Comparison of ENCODE assay signal across 17 mouse cellular contexts in the genomic region with DNA sequence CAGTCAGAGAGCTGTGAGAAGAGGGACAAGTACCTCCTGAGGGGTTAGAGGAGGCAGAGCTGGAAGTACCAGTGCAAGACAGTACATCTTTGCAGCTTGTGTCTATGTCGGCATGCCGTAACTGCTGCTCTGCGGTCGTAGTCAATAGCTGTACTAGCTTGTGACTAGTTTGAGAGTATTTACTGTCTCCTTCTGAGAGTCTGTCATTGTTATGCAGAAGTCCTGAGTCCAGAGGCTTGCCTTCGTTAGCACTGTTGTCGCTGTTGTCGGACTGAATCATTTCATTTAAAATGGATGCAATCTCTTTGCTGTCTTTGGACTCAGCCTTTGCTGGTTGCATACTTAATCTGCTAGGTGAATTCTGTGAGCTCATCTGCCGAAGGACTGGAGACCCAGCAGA.
"Had no signal": no experiment of that assay in that cellular context is flagged by ENCODE, and none has a peak within 500 bp of the region (broad histone marks: within the 10 kb centered on the region; RNA-seq: fewer than 3 reads in every experiment).

No protein-coding gene starts in this region.

- H3K4me3 ChIP-seq: lung, embryonic 15.5 days; megakaryocyte, embryonic 14.5 days; midbrain, embryonic 13.5 days; midbrain, embryonic 15.5 days; neural tube, embryonic 12.5 days; stomach, embryonic 15.5 days had no signal

- DNase-seq: lung, adult 2 months; lung, postnatal 14 days; lung, postnatal 36 days; right cerebral cortex, postnatal 14 days; thymus, adult 2 months; thymus, postnatal 25 days; thymus, postnatal 4 days had no signal

- H3K9me3 ChIP-seq: lung, embryonic 15.5 days; megakaryocyte, embryonic 14.5 days; midbrain, embryonic 13.5 days; midbrain, embryonic 15.5 days; neural tube, embryonic 12.5 days; stomach, embryonic 15.5 days had no signal

- H3K9ac ChIP-seq: lung, embryonic 15.5 days; midbrain, embryonic 13.5 days; midbrain, embryonic 15.5 days; neural tube, embryonic 12.5 days; stomach, embryonic 15.5 days had no signal

- H3K4me1 ChIP-seq: lung, embryonic 15.5 days; megakaryocyte, embryonic 14.5 days; midbrain, embryonic 13.5 days; midbrain, embryonic 15.5 days; neural tube, embryonic 12.5 days; stomach, embryonic 15.5 days had no signal

- H3K4me2 ChIP-seq: lung, embryonic 15.5 days; midbrain, embryonic 11.5 days; midbrain, embryonic 13.5 days; midbrain, embryonic 15.5 days; neural tube, embryonic 12.5 days; stomach, embryonic 15.5 days had no signal

- ATAC-seq: lung, postnatal 0 days; midbrain, embryonic 13.5 days; midbrain, embryonic 15.5 days had no signal

- H3K27me3 ChIP-seq: lung, embryonic 15.5 days; megakaryocyte, embryonic 14.5 days; midbrain, embryonic 13.5 days; midbrain, embryonic 15.5 days; neural tube, embryonic 12.5 days; stomach, embryonic 15.5 days had no signal

- H3K27ac ChIP-seq: lung, embryonic 15.5 days; macrophage; midbrain, embryonic 13.5 days; midbrain, embryonic 15.5 days; neural tube, embryonic 12.5 days; stomach, embryonic 15.5 days; stomach, postnatal 0 days had no signal
